Mouse (Mus musculus) liver, embryonic 16.5 days (tissue): Measurements from ENCODE around the gene Lpin2. TPM values are rescaled to one million over a fixed set of nuclear protein-coding genes. Genes with fewer than 3 reads are reported as not detected.

Source experiments
- ATAC-seq: fragments of 200-750 bp; cut with Nextera tagmentation; 2 replicates; pipeline ENCODE4 v1.8.0; 2017; ENCODE audit warnings: low read depth, mild to moderate bottlenecking, moderate number of reproducible peaks, moderate library complexity
- H3K27ac ChIP-seq: fragments of 300-500 bp; sonication (generic); 2 replicates; pipeline ENCODE4 v1.5.1; 2014; ENCODE audit warnings: mild to moderate bottlenecking, low read length
- H3K27me3 ChIP-seq: fragments of 300-500 bp; sonication (generic); 2 replicates; pipeline ENCODE4 v1.6.1; 2014; ENCODE audit warnings: low read depth, low read length, mixed read lengths; ENCODE audit not compliant: control insufficient read depth, insufficient read depth
- H3K36me3 ChIP-seq: fragments of 300-500 bp; sonication (generic); 2 replicates; pipeline ENCODE4 v1.6.1; 2014; ENCODE audit warnings: mild to moderate bottlenecking; ENCODE audit not compliant: control insufficient read depth, insufficient read depth
- H3K4me1 ChIP-seq: fragments of 300-500 bp; sonication (generic); 2 replicates; pipeline ENCODE4 v1.6.1; 2014; ENCODE audit warnings: low read depth, low read length, mixed read lengths; ENCODE audit not compliant: control insufficient read depth
- H3K4me2 ChIP-seq: fragments of 300-500 bp; sonication (generic); 2 replicates; pipeline ENCODE4 v1.6.1; 2014; ENCODE audit warnings: low read depth, low read length, mixed read lengths
- H3K4me3 ChIP-seq: fragments of 300-500 bp; sonication (generic); 2 replicates; pipeline ENCODE4 v1.5.1; 2014; ENCODE audit warnings: low read depth, mild to moderate bottlenecking, low read length
- H3K9ac ChIP-seq: fragments of 300-500 bp; sonication (generic); 2 replicates; pipeline ENCODE4 v1.6.1; 2014; ENCODE audit warnings: low read depth, low read length
- H3K9me3 ChIP-seq: fragments of 300-500 bp; sonication (generic); replicated peaks from 2 replicates; pipeline ENCODE4 v1.6.1; 2016; ENCODE audit warnings: low read length; ENCODE audit not compliant: control insufficient read depth
- WGBS: fragments of 180-500 bp; shearing (Covaris S2); extraction: QIAGEN DNeasy Blood & Tissue Kit; methylation state at CpG from one replicate; pipeline ENCODE4 v1.1.7; 2014; ENCODE audit not compliant: insufficient replicate concordance; 5-methylcytosine and 5-hydroxymethylcytosine counted together
- polyA plus RNA-seq: library from polyadenylated mRNA; unstranded; fragments of >200 nt; fragmentation: Nextera tagmentation; extraction: Ambion mirVana; gene quantifications from 2 replicates; pipeline ENCODE4 v1.2.1, GENCODE M21; 2015

The Lpin2 gene
- polyA plus RNA-seq, 1 experiment from 2014 or later = 51.5 TPM

DNA sequence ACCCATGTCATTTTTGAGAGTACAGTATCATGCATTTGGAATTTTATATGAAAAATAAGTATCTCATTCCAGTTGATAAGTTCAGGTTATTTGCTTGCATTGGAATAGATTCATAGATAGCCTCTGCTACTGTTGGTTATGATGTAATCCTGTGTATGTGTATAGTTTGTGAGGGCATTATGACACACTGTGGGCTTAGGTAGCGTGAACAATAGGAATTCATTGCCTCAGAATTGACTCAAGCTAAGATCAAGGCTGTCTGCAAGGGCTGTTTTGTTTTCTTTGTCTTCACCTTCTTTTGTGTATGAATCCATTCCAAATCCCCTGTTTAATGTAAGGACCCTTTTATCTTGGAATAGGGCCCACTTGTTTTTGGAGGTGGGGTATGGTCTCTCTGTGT lies 10.7 kb downstream of the Lpin2 start:
- peaks cover 54% of the 10 kb centered on the region for H3K4me1 ChIP-seq
- no peak overlapping the region for H3K9ac ChIP-seq
- H3K27ac ChIP-seq = no peak overlapping the region
- no peak overlapping the region for H3K4me2 ChIP-seq
- no peak for ATAC-seq
- H3K36me3 ChIP-seq = no peaks in the 10 kb centered on the region
- no peaks in the 10 kb centered on the region for H3K9me3 ChIP-seq
- no peak overlapping the region for H3K4me3 ChIP-seq
- WGBS = 96% methylated on average over 1 of the region's 1 CpGs
- no peaks in the 10 kb centered on the region for H3K27me3 ChIP-seq

DNA sequence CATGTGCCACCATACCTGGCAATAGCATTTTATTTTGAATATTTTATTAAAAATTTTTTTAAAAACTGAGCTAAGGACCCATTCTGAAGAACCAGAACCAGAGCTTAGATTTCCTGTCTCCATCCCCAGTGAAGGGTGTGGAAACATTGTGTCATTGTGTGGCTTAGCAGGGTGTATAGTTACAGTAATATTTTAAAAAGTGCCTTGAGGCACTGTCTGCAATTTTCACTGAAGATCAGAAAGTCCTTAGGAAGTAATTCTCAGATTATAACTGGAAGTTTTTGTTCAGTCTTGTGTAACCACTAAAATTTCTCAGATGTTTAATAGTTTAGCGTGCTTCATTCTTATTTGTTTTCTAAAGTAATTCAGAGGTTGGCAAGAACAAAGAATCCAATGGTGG lies 11.1 kb downstream of the Lpin2 start:
- H3K36me3 ChIP-seq = no peaks in the 10 kb centered on the region
- no peak for ATAC-seq
- no peaks in the 10 kb centered on the region for H3K9me3 ChIP-seq
- H3K4me3 ChIP-seq = no peak overlapping the region
- H3K4me1 ChIP-seq = peaks cover 55% of the 10 kb centered on the region
- no peak overlapping the region for H3K27ac ChIP-seq
- no peaks in the 10 kb centered on the region for H3K27me3 ChIP-seq
- 89% methylated on average over 1 of the region's 1 CpGs for WGBS
- H3K4me2 ChIP-seq = no peak overlapping the region
- no peak overlapping the region for H3K9ac ChIP-seq

DNA sequence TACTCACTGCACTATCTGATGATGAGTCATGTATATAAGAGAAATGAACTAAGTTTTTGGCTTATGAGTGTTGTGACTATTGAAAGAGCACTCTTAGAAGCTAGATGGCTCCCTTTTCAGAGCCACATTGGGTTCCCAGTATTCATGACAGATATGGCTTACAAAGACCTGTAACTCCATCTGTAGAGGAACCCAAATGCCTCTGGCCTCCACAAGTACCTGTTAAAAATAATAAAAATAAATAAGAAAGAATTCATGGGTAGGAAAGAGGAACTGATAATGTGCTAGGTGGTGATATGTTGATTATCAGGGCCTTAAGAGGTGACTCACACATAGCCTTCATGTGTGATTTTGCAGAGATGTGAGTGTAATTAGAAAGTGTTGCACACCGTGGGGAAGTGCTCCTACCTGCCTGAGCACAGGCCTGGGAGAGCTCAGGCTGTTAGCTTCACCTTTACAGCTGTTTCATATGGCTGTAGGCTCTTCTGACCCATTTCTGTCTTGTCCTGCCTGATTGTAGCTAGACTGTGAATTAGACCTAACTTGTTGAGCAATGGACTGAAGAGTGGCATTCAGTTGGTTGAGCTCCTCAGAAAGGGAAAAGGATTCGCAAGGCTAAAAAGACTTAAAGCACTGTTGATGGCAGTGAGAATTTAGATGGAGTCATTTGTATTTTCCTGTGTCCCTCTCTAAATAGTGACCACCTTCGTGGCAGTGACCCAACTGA lies 12.7 kb downstream of the Lpin2 start:
- peaks cover 51% of the 10 kb centered on the region for H3K4me1 ChIP-seq
- H3K9ac ChIP-seq = peak overlapping the region; percentile 59
- WGBS = 42% methylated on average over 3 of the region's 3 CpGs
- no peak for ATAC-seq
- H3K27me3 ChIP-seq = no peaks in the 10 kb centered on the region
- H3K36me3 ChIP-seq = no peaks in the 10 kb centered on the region
- H3K4me3 ChIP-seq = peak overlapping the region; percentile 48
- no peaks in the 10 kb centered on the region for H3K9me3 ChIP-seq
- peak overlapping the region; percentile 51 for H3K27ac ChIP-seq
- H3K4me2 ChIP-seq = peak overlapping the region; percentile 58

DNA sequence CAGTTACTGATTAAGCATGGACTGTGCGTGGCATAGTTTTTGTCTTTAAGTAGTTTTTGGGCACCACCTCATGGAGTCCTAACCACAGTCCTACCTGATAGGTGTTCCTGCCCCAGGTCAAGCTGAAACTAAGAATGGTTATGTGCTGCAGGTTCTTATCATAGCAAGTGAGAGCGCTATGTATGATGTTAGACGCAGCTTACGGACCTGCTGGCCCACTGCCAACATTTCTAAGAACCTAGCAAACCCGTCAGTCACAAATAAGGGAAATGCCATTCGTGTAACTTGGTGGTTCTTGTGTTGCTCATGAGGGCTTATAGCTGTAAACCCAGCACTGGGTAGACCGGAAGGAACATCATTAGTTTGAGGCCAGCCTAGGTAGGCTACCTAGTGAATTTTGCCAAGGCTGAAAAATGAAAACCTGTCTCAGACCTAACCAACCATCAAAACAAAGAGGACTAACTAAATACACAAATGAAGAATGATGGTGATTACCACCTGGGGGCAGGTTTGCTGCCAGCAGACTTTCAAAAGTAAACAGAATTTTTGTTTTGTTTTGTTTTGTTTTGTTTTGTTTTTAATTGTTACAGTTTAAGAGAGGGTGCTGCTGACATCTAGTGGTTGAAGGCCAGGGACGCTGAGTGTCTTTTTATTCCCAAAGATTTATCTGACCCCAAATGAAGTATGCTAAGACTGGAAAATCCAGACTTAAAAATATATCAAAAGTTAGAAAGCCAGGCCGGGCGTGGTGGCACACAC lies 13.5 kb downstream of the Lpin2 start:
- Histone ChIP-seq H3K9ac (peak overlapping the region; percentile 59), H3K4me3 (peak overlapping the region; percentile 48), H3K4me2 (peak overlapping the region; percentile 58), H3K36me3 (no peaks in the 10 kb centered on the region), H3K4me1 (peaks cover 46% of the 10 kb centered on the region), H3K27me3 (no peaks in the 10 kb centered on the region), H3K27ac (peak overlapping the region; percentile 51), H3K9me3 (no peaks in the 10 kb centered on the region)
- WGBS = 18% methylated on average over 10 of the region's 10 CpGs
- ATAC-seq = peak; percentile 43

DNA sequence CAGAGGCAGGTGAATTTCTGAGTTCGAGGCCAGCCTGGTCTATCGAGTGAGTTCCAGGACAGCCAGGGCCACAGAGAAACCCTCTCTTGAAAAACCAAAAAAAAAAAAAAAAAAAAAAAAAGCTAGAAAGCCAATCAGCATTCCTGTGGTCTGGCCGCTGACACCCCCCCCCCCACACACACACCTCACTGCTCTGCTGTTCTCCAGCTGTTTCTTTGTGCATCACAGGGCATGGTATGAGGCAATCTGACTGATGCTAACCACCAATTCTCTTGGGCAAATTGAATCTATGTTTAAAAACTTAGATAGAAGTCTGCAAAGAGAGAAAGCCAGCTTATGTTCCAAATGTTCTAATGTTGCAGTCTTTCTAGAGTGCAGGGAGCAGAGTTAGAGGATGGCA lies 14.1 kb downstream of the Lpin2 start:
- Histone ChIP-seq H3K36me3 (no peaks in the 10 kb centered on the region), H3K9me3 (no peaks in the 10 kb centered on the region), H3K27me3 (no peaks in the 10 kb centered on the region), H3K4me1 (peaks cover 44% of the 10 kb centered on the region), H3K27ac (no peak overlapping the region), H3K9ac (no peak overlapping the region), H3K4me3 (no peak overlapping the region), H3K4me2 (no peak overlapping the region)
- 59% methylated on average over 3 of the region's 3 CpGs for WGBS
- no peak for ATAC-seq

DNA sequence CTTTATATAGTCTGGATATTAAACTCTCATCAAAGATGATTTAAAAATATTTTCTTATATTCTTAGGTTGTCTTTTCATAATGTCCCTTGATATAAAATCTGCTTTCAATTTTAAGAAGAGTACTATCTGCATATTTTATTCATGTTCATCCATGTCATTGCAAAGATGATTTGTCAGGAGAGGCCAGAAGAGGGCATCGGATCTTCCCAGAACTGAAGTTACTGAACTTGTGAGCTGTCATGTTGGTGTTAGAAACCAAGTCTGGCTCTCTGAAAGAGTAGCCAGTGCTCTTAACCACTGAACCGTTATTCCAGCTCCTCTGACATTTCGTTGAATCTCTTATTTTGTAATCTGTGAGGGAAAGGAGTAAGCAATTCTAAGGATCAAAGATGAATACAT lies 17.0 kb downstream of the Lpin2 start:
- no peak overlapping the region for H3K27ac ChIP-seq
- 54% methylated on average over 3 of the region's 3 CpGs for WGBS
- no peak for ATAC-seq
- H3K36me3 ChIP-seq = no peaks in the 10 kb centered on the region
- no peak overlapping the region for H3K4me2 ChIP-seq
- H3K4me1 ChIP-seq = peaks cover 50% of the 10 kb centered on the region
- no peaks in the 10 kb centered on the region for H3K9me3 ChIP-seq
- no peak overlapping the region for H3K4me3 ChIP-seq
- H3K9ac ChIP-seq = no peak overlapping the region
- no peaks in the 10 kb centered on the region for H3K27me3 ChIP-seq

DNA sequence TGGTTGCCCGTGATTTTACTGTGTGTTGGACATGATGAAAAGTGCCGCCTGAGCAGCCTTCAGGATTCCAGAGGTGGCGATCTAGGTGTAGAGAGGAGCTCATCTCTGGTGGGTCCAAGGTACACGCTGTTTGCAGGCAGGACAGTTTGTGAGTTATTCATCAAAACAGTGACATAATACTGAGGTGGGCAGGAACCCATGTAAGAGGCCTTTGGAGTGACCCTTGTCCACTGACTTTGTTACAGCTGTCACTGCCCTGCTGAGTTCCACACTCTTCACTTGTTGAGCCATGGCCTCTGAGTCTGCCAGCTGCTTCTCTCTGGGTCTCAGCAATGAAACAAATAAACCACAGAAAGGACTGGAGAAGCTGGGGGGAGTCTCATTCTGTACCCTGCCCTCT lies 19.8 kb downstream of the Lpin2 start:
- Histone ChIP-seq H3K9ac (no peak overlapping the region), H3K27ac (peak overlapping the region; percentile 13), H3K4me1 (peaks cover 43% of the 10 kb centered on the region), H3K4me2 (no peak overlapping the region), H3K4me3 (no peak overlapping the region), H3K9me3 (no peaks in the 10 kb centered on the region), H3K36me3 (no peaks in the 10 kb centered on the region), H3K27me3 (no peaks in the 10 kb centered on the region)
- ATAC-seq = peak; percentile 25
- 72% methylated on average over 4 of the region's 4 CpGs for WGBS

DNA sequence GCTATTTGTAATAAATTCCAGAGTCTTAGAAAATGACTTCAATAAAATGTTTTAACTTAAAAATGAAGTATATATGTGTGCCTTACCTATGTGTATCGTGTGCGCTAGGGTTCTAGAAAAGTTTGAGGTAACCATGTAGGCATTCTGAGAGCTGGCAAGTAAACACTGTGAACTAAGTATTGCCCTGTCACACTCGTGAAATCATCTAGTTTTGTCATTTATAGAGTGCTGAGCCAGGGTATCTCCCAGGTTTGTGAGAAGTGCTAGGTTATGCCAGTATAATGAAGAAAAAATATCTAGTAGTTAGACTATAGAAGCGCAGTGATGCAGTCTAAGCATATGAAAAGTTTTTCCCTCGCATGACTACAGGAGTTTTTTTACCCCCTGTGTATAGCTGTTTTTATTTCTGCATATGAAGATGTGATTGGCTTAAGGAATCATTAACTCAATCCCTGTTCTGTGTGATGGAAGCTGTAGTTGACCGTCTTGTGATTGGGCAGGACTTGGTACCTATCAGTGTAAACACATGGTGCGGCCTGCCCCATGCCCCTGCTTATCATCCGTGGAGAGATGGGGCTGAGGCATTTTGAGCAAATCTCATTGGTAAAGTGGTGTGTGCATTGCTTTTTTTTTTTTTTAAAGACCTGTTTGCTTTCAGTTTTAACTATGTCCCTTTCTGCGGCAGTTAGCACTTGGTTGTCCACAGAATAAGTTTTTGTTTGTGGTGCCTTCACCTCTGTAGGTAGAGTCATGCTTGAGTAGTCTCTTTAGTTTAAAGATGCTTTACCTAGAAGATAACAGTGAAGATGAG lies 21.8 kb downstream of the Lpin2 start:
- Histone ChIP-seq H3K9ac (peak overlapping the region; percentile 53), H3K4me2 (peak overlapping the region; percentile 67), H3K4me1 (peaks cover 44% of the 10 kb centered on the region), H3K27ac (peak overlapping the region; percentile 84), H3K4me3 (peak overlapping the region; percentile 58), H3K9me3 (no peaks in the 10 kb centered on the region), H3K27me3 (no peaks in the 10 kb centered on the region), H3K36me3 (no peaks in the 10 kb centered on the region; the same call in 1 of the 2 replicates)
- WGBS = 45% methylated on average over 9 of the region's 9 CpGs
- peak; percentile 97 for ATAC-seq
